Mouse (Mus musculus) MEL (cell line): ENCODE data around the gene Brf1. TPM values are rescaled to one million over a fixed set of nuclear protein-coding genes. Genes with fewer than 3 reads are reported as not detected.

Source experiments
- DNase-seq: peaks from one replicate; pipeline ENCODE4 v3.0.0; 2011; ENCODE audit warnings: low read depth, low spot score
- H3K27ac ChIP-seq: 2 replicates; pipeline ENCODE4 v1.5.1; 2012; ENCODE audit warnings: low read depth, mild to moderate bottlenecking, control low read depth, low read length, moderate library complexity; ENCODE audit not compliant: control insufficient read depth
- H3K27me3 ChIP-seq, 2 experiments: fragments of 150-350 bp in 1 of 2; sonication (generic) in 1 of 2; 2 replicates each; pipeline ENCODE4 v1.6.1; 2012; ENCODE audit warnings: low read length in 2 of 2, mild to moderate bottlenecking in 2 of 2, improper control_type of control experiment in 1 of 2, moderate library complexity in 1 of 2; ENCODE audit not compliant: insufficient read depth in 2 of 2, control insufficient read depth in 1 of 2
- H3K36me3 ChIP-seq, 2 experiments: 2 replicates each; pipeline ENCODE4 v1.6.1; 2012 to 2014; ENCODE audit warnings: low read length in 2 of 2, improper control_type of control experiment in 1 of 2, inconsistent platforms in 1 of 2, mild to moderate bottlenecking in 1 of 2; ENCODE audit not compliant: insufficient read depth in 2 of 2, control insufficient read depth in 1 of 2
- H3K4me1 ChIP-seq, 2 experiments: fragments of 150-350 bp in 1 of 2; sonication (generic) in 1 of 2; 2 replicates each; pipeline ENCODE4 v1.6.1; 2012; ENCODE audit warnings: low read length in 2 of 2, improper control_type of control experiment in 1 of 2, mild to moderate bottlenecking in 1 of 2; ENCODE audit not compliant: insufficient read depth in 2 of 2, control insufficient read depth in 1 of 2
- H3K4me3 ChIP-seq, 2 experiments: fragments of 150-350 bp in 1 of 2; sonication (generic) in 1 of 2; 2 replicates each; pipeline ENCODE4 v1.5.1; 2012; ENCODE audit warnings: low read depth in 2 of 2, low read length in 2 of 2, mild to moderate bottlenecking in 2 of 2, moderate library complexity in 2 of 2, control low read depth in 1 of 2, improper control_type of control experiment in 1 of 2; ENCODE audit not compliant: control insufficient read depth in 1 of 2, insufficient read depth in 1 of 2
- H3K79me2 ChIP-seq: 2 replicates; pipeline ENCODE4 v1.6.1; 2012; ENCODE audit warnings: mild to moderate bottlenecking, low read length, moderate library complexity; ENCODE audit not compliant: control insufficient read depth, poor library complexity, insufficient read depth
- H3K9ac ChIP-seq: 2 replicates; pipeline ENCODE4 v1.6.1; 2012; ENCODE audit warnings: low read depth, mild to moderate bottlenecking, control low read depth, low read length, moderate library complexity; ENCODE audit not compliant: control insufficient read depth, poor library complexity, severe bottlenecking
- H3K9me3 ChIP-seq: fragments of 150-350 bp; sonication (generic); replicated peaks from 2 replicates; pipeline ENCODE4 v1.6.1; 2012; ENCODE audit warnings: mild to moderate bottlenecking, low read length, improper control_type of control experiment, moderate library complexity; ENCODE audit not compliant: insufficient read depth
- E2F4 ChIP-seq: IDR thresholded peaks from 2 replicates; pipeline ENCODE4 v1.6.1; 2011; ENCODE audit warnings: low read depth, low read length, improper control_type of control experiment, borderline replicate concordance
- EP300 ChIP-seq, 2 experiments: IDR thresholded peaks; 2 replicates each; pipeline ENCODE4 v1.6.1; 2011; ENCODE audit warnings: improper control_type of control experiment in 2 of 2, low read length in 2 of 2, low read depth in 1 of 2, mild to moderate bottlenecking in 1 of 2
- GABPA ChIP-seq: IDR thresholded peaks from 2 replicates; pipeline ENCODE4 v1.6.1; 2012; ENCODE audit warnings: low read depth, mild to moderate bottlenecking, inconsistent platforms, low read length, improper control_type of control experiment, moderate library complexity
- MAZ ChIP-seq: IDR thresholded peaks from 2 replicates; pipeline ENCODE4 v1.6.1; 2012; ENCODE audit warnings: low read depth, mild to moderate bottlenecking, inconsistent platforms, low read length, improper control_type of control experiment
- TBP ChIP-seq: IDR thresholded peaks from 2 replicates; pipeline ENCODE4 v1.8.0; 2011; ENCODE audit warnings: low read depth, low read length, improper control_type of control experiment
- UBTF ChIP-seq: IDR thresholded peaks from 2 replicates; pipeline ENCODE4 v1.6.1; 2012; ENCODE audit warnings: low read depth, mild to moderate bottlenecking, inconsistent platforms, low read length, improper control_type of control experiment, moderate library complexity, borderline replicate concordance; ENCODE audit not compliant: insufficient read depth
- USF1 ChIP-seq: IDR thresholded peaks from 2 replicates; pipeline ENCODE4 v1.6.1; 2014; ENCODE audit warnings: low read depth, mild to moderate bottlenecking, inconsistent platforms, low read length, improper control_type of control experiment, moderate library complexity
- ZKSCAN1 ChIP-seq: IDR thresholded peaks from 2 replicates; pipeline ENCODE4 v1.6.1; 2012; ENCODE audit warnings: low read depth, mild to moderate bottlenecking, inconsistent platforms, low read length, improper control_type of control experiment, moderate library complexity
- ZMIZ1 ChIP-seq: IDR thresholded peaks from 2 replicates; pipeline ENCODE4 v1.6.1; 2012; ENCODE audit warnings: low read depth, mild to moderate bottlenecking, inconsistent platforms, low read length, improper control_type of control experiment, moderate library complexity
- ZNF384 ChIP-seq: IDR thresholded peaks from 2 replicates; pipeline ENCODE4 v1.6.1; 2012; ENCODE audit warnings: low read depth, mild to moderate bottlenecking, inconsistent platforms, low read length, improper control_type of control experiment
- polyA plus RNA-seq, 2 experiments: library from polyadenylated mRNA; stranded (reverse) in 1 of 2; unstranded in 1 of 2; fragments of >175 nt in 1 of 2; fragments of >200 nt in 1 of 2; gene quantifications; 2 replicates each; pipeline versions ENCODE4 v1.2.1 to v1.2.4; 2012; ENCODE audit warnings: low replicate concordance in 2 of 2, low read depth in 1 of 2; ENCODE audit not compliant: insufficient read length in 2 of 2, insufficient read depth in 1 of 2, missing spikeins in 1 of 2
- total RNA-seq: library from RNA; depleted of rRNA; stranded (reverse); fragments of 300-350 nt; gene quantifications from 2 replicates; pipeline ENCODE4 v1.2.3, GENCODE M21; 2012

Brf1 gene
- total and polyA plus RNA-seq, 3 experiments, result 105 to 159 TPM; not detected in 1

- TF ChIP-seq UBTF (no peak), EP300 (IDR thresholded peaks at IDR 0.05; ENCODE audit: low read depth in 1 of 2, low read length in 2 of 2) (peak; percentile 31 to 58; a peak in 3 of 4 replicates)
These were observed 48.1 kb downstream of the Brf1 start (continued) for GRCm38 (mm10) chr12:112952433-112952832.

DNA sequence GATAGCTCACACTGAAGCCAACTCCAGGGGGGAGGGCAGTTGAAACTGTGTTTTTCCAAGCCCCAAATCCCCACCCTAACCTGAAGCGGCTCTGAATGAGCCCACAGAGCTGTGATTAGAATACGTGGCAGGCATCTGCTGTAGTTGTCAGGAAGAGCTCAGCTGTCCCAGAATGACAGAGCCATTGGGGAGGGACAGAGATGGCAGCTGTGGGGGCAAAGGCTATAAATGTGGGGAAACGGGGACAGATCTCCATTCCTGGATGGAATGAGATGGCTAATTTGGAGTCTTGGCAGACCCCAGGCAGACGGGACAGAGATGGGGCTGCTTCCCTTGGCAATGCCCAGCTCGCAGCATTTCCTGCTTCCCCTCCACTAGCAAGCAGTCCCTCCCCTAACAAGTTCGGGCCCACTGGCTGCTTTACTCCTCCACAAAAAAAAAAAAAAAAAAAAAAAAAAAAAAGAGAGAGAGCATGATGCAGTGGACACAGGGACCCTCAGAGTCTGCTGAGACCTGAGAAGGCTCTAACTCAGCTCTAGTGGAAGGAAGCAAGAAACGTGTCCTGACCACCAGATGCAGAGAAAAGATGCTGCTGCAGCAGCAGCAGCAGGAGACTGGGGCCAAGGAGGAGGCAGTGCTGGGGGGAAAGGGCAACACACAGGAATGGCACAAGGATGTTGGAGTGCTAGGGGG lies 49.2 kb downstream of the Brf1 start:
- no peaks in the 10 kb centered on the region; the same call in 1 of the 2 replicates for H3K79me2 ChIP-seq
- peaks cover 0 to 18% of the 10 kb centered on the region in 2 experiments; a peak in 2 of 4 replicates for H3K36me3 ChIP-seq
- 0 out of 2 replicates have a peak, but pooled peaks have one; percentile 12 for TF ChIP-seq ZKSCAN1
- TF ChIP-seq GABPA, result no peak
- TF ChIP-seq ZNF384, result peak; percentile 92
- no peak overlapping the region for H3K27ac ChIP-seq
- no peaks in the 10 kb centered on the region for H3K9me3 ChIP-seq
- H3K9ac ChIP-seq, result peak overlapping the region; percentile 54
- H3K27me3 ChIP-seq, result no peaks in the 10 kb centered on the region
- peak; percentile 55 for DNase-seq
- H3K4me1 ChIP-seq, result peaks cover 14 to 30% of the 10 kb centered on the region in 2 experiments
- H3K4me3 ChIP-seq, result peak overlapping the region in 1 of 2 experiments; percentile 57; a peak in 1 of 4 replicates

GRCm38 (mm10) chr12:112950761-112951129 lies 49.8 kb downstream of the Brf1 start:
- no peak for DNase-seq
- no peak for TF ChIP-seq MAZ
- TF ChIP-seq ZKSCAN1, result 0 out of 2 replicates have a peak, but pooled peaks have one; percentile 39
- TF ChIP-seq USF1, result no peak
- TF ChIP-seq E2F4, result 0 out of 2 replicates have a peak, but pooled peaks have one; percentile 3
- TF ChIP-seq ZMIZ1, result 0 out of 2 replicates have a peak, but pooled peaks have one; percentile 5
- 0 out of 2 replicates have a peak, but pooled peaks have one; percentile 14 for TF ChIP-seq TBP
- 0 out of 2 replicates have a peak, but pooled peaks have one; percentile 15 for TF ChIP-seq GABPA
- peaks cover 14 to 30% of the 10 kb centered on the region in 2 experiments for H3K4me1 ChIP-seq
- H3K9ac ChIP-seq, result peak overlapping the region; percentile 54
- no peaks in the 10 kb centered on the region for H3K27me3 ChIP-seq
- H3K9me3 ChIP-seq, result no peaks in the 10 kb centered on the region
- no peak overlapping the region for H3K27ac ChIP-seq
- peaks cover 0 to 18% of the 10 kb centered on the region in 2 experiments; a peak in 2 of 4 replicates for H3K36me3 ChIP-seq
- no peaks in the 10 kb centered on the region; the same call in 1 of the 2 replicates for H3K79me2 ChIP-seq
- H3K4me3 ChIP-seq, result peak overlapping the region; percentile 57 to 73
